Mouse (Mus musculus) cerebellum, adult 2 months (tissue): ENCODE results near the gene Phf13. TPM values are rescaled to one million over a fixed set of nuclear protein-coding genes. Genes with fewer than 3 reads are reported as not detected.
"Not testable (repeated sequence)": the region's sequence is repeated elsewhere in the genome, so short reads cannot be mapped to it uniquely, and the experiment has no call there.

Experiments
- DNase-seq, 2 experiments: peaks; one replicate each; pipeline ENCODE4 v3.0.0; 2021
- H3K27ac ChIP-seq: fragments of 200-500 bp; 2 replicates; pipeline ENCODE4 v1.5.1; 2012; ENCODE audit warnings: low read length, control low read depth, inconsistent platforms; ENCODE audit not compliant: insufficient read depth
- H3K27me3 ChIP-seq: fragments of 200-500 bp; 2 replicates; pipeline ENCODE4 v1.6.1; 2012; ENCODE audit warnings: inconsistent platforms, mild to moderate bottlenecking, low read length, moderate library complexity; ENCODE audit not compliant: control insufficient read depth, insufficient read depth
- H3K4me1 ChIP-seq: fragments of 200-500 bp; 2 replicates; pipeline ENCODE4 v1.6.1; 2011; ENCODE audit warnings: low read length; ENCODE audit not compliant: control insufficient read depth, insufficient read depth
- H3K4me3 ChIP-seq: fragments of 200-500 bp; replicated peaks from 2 replicates; pipeline ENCODE3; 2011; ENCODE audit warnings: mild to moderate bottlenecking, low read depth, low read length, control low read depth; ENCODE audit not compliant: insufficient read depth
- CTCF ChIP-seq: fragments of 200-500 bp; IDR thresholded peaks from 2 replicates; pipeline ENCODE4 v1.5.1; 2011; ENCODE audit warnings: low read depth, mild to moderate bottlenecking, control low read depth, low read length, moderate library complexity, borderline replicate concordance; ENCODE audit not compliant: insufficient read depth
- POLR2A ChIP-seq: fragments of 200-500 bp; IDR thresholded peaks from 2 replicates; pipeline ENCODE4 v1.6.1; 2011; ENCODE audit warnings: low read length, control low read depth, borderline replicate concordance; ENCODE audit not compliant: insufficient read depth
- WGBS: fragments of 180-500 bp; shearing (Covaris S2); methylation state at CpG from one replicate; pipeline ENCODE4 v1.1.7; 2018; 5-methylcytosine and 5-hydroxymethylcytosine counted together
- polyA plus RNA-seq: library from polyadenylated mRNA; depleted of rRNA; stranded (reverse); fragments of >200 nt; gene quantifications from 2 replicates; pipeline ENCODE4 v1.2.3, GENCODE M21; 2012

Gene Phf13
- polyA plus RNA-seq, 1 experiment, result 8.3 TPM

DNA sequence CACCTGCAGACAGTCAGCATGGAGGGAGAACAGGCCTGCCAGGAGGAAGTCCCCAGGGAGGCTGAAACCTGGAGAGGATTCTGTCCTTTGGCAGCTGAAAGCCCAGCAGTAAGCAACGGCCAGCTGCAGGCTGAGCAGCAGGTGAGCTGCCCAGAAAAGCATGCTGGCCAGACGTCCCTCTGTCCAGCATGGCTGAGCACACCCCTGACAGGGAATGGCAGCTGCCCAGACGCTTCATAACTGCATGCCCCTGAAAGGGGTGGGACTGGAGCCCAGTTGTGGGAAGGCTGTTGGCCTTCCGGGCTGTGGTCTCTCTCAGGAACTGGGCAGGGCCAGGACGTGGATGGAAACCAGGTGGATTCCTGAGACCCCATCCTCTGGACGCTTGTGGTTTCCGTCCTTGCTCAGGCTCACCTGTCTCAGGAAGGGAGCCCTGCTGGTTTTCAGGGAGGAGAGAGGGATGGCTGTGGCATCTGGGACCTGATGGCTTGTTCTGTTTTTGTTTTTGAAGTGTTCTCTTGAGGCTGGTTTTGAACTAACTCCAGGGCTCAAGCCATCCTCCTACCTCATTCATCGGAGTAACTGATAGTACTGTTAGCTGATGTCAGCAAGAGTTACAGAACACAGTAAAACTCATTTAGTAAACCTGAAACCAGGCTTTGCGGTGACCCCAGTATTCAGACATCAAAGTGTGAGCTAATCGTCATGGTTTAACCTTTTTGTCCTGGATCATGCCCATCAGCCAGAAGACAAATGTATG is 42.3 kb upstream of the Phf13 start, which contains the start of gene Tas1r1:
TSS of gene Tas1r1 (minus strand) at position 344 of the 760 bp plus-strand sequence.
- H3K27me3 ChIP-seq, result no peaks in the 10 kb centered on the region
- peak in 1 of 2 experiments; percentile 10 for DNase-seq
- H3K27ac ChIP-seq, result no peak within 1 kb of the TSS
- 27% methylated on average over 10 of the region's 10 CpGs for WGBS
- TF ChIP-seq CTCF (no peak), POLR2A (no peak)
- peaks cover 3% of the 10 kb centered on the region; the same call in 1 of the 2 replicates for H3K4me1 ChIP-seq
- peak within 1 kb of the TSS; percentile 74 for H3K4me3 ChIP-seq

DNA sequence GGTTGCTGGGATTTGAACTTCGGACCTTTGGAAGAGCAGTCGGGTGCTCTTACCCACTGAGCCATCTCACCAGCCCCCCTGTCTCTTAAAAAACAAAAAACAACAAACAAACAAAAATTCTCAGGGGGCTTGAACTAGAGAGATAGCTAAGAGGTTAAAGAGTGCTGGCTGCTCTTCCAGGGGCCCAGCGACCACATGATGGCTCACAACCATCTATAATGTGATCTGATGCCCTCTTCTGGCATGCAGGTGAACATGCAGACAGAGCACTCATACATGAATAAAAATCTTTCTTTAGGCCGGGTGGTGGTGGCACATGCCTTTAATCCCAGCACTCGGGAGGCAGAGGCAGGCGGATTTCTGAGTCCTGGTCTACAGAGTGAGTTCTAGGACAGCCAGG is 40.4 kb upstream of the Phf13 start:
- 88% methylated on average over 6 of the region's 6 CpGs for WGBS

DNA sequence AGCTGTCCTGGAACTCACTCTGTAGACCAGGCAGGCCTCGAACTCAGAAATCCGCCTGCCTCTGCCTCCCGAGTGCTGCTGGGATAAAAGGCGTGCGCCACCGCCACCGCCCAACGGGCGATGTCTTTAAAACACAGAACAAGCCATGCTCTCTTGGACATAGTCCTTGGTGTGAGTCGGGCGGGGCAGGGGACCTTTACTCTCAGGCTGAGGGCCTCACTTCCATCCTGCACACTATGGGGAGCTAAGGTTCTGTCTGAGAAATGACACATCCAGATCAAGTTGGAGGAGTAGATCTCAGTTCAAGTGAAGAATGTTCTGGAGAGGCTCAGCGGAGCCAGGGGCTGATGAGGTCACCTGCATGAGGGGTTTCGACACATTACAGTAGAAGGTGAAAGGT is 36.9 kb upstream of the Phf13 start:
- TF ChIP-seq POLR2A (no peak), CTCF (no peak)
- WGBS, result 92% methylated on average over 13 of the region's 13 CpGs
- H3K27ac ChIP-seq, result no peak overlapping the region

More for the DNA sequence above, 40.4 kb upstream of the Phf13 start:
- peak; percentile 7; the same call in 1 of the 2 replicates for TF ChIP-seq CTCF
- H3K27me3 ChIP-seq, H3K27ac ChIP-seq, H3K4me1 ChIP-seq, DNase-seq, H3K4me3 ChIP-seq: not testable (repeated sequence)

DNA sequence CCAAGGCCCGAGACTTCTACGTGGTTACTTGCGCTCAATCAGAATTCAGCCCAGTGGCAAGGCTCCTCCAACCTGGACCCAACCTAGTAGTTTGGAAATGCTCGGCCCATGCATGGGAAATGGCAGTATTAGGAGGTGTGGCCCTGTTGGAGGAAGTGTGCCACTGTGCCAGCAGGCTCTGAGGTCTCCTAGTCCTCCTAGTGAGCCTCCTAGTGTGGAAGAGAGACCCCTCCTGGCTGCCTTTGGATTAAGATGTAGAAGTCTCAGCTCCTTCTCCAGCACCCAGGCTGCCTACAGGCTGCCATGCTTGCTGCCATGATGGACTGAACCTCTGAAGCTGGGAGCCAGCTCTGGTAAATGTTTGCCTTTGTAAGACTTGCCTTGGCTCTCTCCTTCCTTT is 33.9 kb upstream of the Phf13 start:
- 33% methylated on average over 4 of the region's 4 CpGs for WGBS
- Histone ChIP-seq H3K4me1 (peaks cover 19% of the 10 kb centered on the region), H3K27me3 (no peaks in the 10 kb centered on the region), H3K4me3 (no peak overlapping the region), H3K27ac (no peak overlapping the region)
- TF ChIP-seq CTCF, result no peak
- TF ChIP-seq POLR2A, result no peak
- peak in 1 of 2 experiments; percentile 9 for DNase-seq

More for the DNA sequence above, 36.9 kb upstream of the Phf13 start:
- Histone ChIP-seq H3K4me1 (peaks cover 8% of the 10 kb centered on the region; the same call in 1 of the 2 replicates), H3K4me3 (no peak overlapping the region), H3K27me3 (no peaks in the 10 kb centered on the region)
- DNase-seq, result no peak

DNA sequence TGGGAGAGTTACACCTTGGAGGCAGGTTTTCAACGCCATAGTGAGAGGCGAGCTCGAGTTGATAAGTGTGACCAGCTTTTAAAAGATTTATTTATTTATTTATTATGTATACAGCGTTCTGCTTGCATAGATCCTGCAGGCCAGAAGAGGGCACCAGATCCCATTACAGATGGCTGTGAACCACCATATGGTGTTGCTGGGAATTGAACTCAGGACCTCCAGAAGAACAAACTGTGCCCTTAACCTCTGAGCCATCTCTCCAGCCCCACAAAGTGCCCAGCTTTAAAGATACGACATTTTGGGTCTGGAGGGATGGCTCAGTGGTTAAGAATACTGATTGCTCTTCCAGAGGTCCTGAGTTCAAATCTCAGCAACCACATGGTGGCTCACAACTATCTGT is 33.0 kb upstream of the Phf13 start:
- WGBS, result 39% methylated on average over 5 of the region's 5 CpGs
- Histone ChIP-seq H3K4me3 (no peak overlapping the region), H3K27ac (no peak overlapping the region), H3K27me3 (no peaks in the 10 kb centered on the region), H3K4me1 (peaks cover 19% of the 10 kb centered on the region)
- DNase-seq, result peak; percentile 12 to 34
- peak; percentile 24; the same call in 1 of the 2 replicates for TF ChIP-seq CTCF
- TF ChIP-seq POLR2A, result no peak

DNA sequence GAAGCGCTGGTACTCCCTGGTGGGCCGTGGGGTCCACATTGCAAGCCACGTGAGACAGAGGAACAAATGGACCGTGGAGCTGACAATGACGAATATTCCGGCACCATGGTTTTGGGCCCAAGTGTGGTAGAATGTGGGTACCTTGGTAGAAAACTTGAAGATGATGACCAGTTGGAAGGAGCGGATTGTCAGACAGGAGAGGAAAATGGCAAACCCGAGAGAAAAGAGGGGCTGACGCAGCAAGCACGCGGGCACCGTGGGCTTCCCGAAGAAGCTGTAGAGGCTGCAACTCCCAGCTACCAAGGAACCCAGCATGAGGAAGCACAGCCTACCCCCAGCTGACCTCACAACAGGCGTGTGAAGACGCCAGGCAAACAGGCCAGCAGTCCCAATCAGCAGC is 32.4 kb upstream of the Phf13 start:
- WGBS, result 52% methylated on average over 15 of the region's 15 CpGs
- Histone ChIP-seq H3K27ac (no peak overlapping the region), H3K4me3 (peak overlapping the region; percentile 86), H3K4me1 (peaks cover 21% of the 10 kb centered on the region), H3K27me3 (no peaks in the 10 kb centered on the region)
- no peak for DNase-seq
- TF ChIP-seq POLR2A (no peak), CTCF (no peak)

DNA sequence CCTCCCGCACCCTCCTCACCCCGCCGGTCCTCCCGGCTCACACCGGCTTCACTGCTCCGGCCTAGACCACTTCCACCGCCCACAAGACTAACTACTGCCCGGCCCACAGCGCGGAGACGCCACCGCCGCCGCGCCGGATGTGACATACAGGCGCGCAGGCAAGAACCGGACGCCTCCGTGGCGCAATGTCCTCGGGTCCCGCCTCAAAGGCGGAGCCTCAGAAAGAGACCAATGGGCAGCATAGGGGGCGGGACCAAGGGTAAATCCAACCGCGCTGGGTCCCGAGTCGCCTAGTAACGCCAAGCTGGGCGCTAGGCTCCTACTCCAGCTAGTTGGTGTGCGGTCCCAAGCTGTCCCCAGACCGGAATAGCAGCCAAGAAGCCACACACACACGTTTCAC is 31.5 kb upstream of the Phf13 start, which contains the start of gene Zbtb48:
TSS of gene Zbtb48 (minus strand) at position 148 of the 400 bp plus-strand sequence.
- TF ChIP-seq POLR2A (peak; percentile 91), CTCF (no peak)
- peak within 1 kb of the TSS; percentile 55 for H3K27ac ChIP-seq
- DNase-seq, result peak; percentile 95 to 98
- H3K27me3 ChIP-seq, result no peaks in the 10 kb centered on the region
- WGBS, result 1% methylated on average over 35 of the region's 35 CpGs
- H3K4me3 ChIP-seq, result peak within 1 kb of the TSS; percentile 86
- peaks cover 27% of the 10 kb centered on the region for H3K4me1 ChIP-seq

DNA sequence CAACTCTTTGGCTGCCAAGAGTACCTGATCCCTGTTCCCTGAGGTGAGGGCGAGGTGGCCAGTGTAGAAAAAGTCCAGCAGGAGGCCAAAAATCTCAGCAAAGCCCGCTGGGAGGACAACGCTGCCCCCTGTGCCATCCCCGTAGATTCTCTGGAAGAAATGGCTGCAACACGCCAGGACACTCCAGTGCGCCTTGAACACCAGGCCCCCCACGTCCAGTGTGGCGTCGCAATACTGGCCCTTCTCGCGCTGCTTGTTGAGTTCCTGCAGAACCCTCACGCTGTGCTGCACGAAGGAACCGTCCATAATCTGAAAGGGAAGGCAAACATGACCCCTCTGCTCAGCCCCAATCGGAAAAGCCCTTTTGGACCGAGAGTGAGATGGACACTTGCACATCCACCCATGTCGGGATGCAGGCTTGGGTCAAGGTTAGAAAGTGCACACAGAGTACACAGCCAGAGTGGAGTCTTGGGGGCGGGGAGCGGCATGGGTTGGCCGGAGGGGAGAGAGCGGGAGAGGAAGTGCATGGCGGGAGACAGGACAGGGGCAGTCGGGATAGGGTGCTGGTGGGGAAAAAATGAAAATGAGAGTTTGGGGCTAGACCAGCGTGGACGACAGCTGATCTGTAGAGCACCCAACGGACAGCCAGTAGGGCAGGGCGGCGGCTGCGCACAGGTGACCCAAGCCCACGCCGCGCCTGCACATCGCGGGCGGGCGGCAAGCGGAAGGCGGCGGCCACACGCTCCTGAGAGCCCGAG is 30.9 kb upstream of the Phf13 start:
- peaks cover 30% of the 10 kb centered on the region for H3K4me1 ChIP-seq
- peak in 1 of 2 experiments; percentile 27 for DNase-seq
- no peak for TF ChIP-seq CTCF
- TF ChIP-seq POLR2A, result no peak
- H3K27me3 ChIP-seq, result no peaks in the 10 kb centered on the region
- WGBS, result 2% methylated on average over 41 of the region's 41 CpGs
- peak overlapping the region; percentile 83 for H3K4me3 ChIP-seq
- H3K27ac ChIP-seq, result peak overlapping the region; percentile 55
